Mouse (Mus musculus) neural tube, embryonic 13.5 days (tissue): Measurements from ENCODE around the gene Rtn4ip1. TPM values are rescaled to one million over a fixed set of nuclear protein-coding genes. Genes with fewer than 3 reads are reported as not detected.
A peak's percentile ranks its signal among the peaks of the same experiment; 100 is the strongest.

ENCODE experiments used
- ATAC-seq: fragments of 200-750 bp; cut with Nextera tagmentation; 2 replicates; pipeline ENCODE4 v1.8.0; 2017; ENCODE audit warnings: low read depth, mild to moderate bottlenecking, moderate TSS enrichment, moderate library complexity
- H3K27ac ChIP-seq: fragments of 300-500 bp; sonication (generic); replicated peaks from 2 replicates; pipeline ENCODE4 v1.5.1; 2015; ENCODE audit warnings: moderate library complexity, mild to moderate bottlenecking, inconsistent platforms
- H3K27me3 ChIP-seq: fragments of 300-500 bp; sonication (generic); 2 replicates; pipeline ENCODE4 v1.6.1; 2015; ENCODE audit warnings: mild to moderate bottlenecking, inconsistent platforms
- H3K36me3 ChIP-seq: fragments of 300-500 bp; sonication (generic); 2 replicates; pipeline ENCODE4 v1.6.1; 2015; ENCODE audit warnings: mild to moderate bottlenecking, inconsistent platforms
- H3K4me1 ChIP-seq: fragments of 300-500 bp; sonication (generic); replicated peaks from 2 replicates; pipeline ENCODE4 v1.6.1; 2015; ENCODE audit warnings: inconsistent platforms
- H3K4me2 ChIP-seq: fragments of 300-500 bp; sonication (generic); 2 replicates; pipeline ENCODE4 v1.6.1; 2015; ENCODE audit warnings: inconsistent platforms, mild to moderate bottlenecking, moderate library complexity
- H3K4me3 ChIP-seq: fragments of 300-500 bp; sonication (generic); 2 replicates; pipeline ENCODE4 v1.5.1; 2015; ENCODE audit warnings: mild to moderate bottlenecking, inconsistent platforms
- H3K9ac ChIP-seq: fragments of 300-500 bp; sonication (generic); 2 replicates; pipeline ENCODE4 v1.6.1; 2015; ENCODE audit warnings: moderate library complexity, mild to moderate bottlenecking, inconsistent platforms
- H3K9me3 ChIP-seq: fragments of 300-500 bp; sonication (generic); 2 replicates; pipeline ENCODE4 v1.6.1; 2016; ENCODE audit warnings: inconsistent platforms
- WGBS: fragments of 180-500 bp; shearing (Covaris S2); methylation state at CpG from one replicate; pipeline ENCODE4 v1.1.7; 2015; 5-methylcytosine and 5-hydroxymethylcytosine counted together
- polyA plus RNA-seq: library from polyadenylated mRNA; unstranded; fragments of >200 nt; fragmentation: Nextera tagmentation; extraction: Ambion mirVana; gene quantifications from 2 replicates; pipeline ENCODE4 v1.2.1, GENCODE M21; 2015

Rtn4ip1 gene
- polyA plus RNA-seq, 1 experiment from 2014 or later, result 15.8 TPM

DNA sequence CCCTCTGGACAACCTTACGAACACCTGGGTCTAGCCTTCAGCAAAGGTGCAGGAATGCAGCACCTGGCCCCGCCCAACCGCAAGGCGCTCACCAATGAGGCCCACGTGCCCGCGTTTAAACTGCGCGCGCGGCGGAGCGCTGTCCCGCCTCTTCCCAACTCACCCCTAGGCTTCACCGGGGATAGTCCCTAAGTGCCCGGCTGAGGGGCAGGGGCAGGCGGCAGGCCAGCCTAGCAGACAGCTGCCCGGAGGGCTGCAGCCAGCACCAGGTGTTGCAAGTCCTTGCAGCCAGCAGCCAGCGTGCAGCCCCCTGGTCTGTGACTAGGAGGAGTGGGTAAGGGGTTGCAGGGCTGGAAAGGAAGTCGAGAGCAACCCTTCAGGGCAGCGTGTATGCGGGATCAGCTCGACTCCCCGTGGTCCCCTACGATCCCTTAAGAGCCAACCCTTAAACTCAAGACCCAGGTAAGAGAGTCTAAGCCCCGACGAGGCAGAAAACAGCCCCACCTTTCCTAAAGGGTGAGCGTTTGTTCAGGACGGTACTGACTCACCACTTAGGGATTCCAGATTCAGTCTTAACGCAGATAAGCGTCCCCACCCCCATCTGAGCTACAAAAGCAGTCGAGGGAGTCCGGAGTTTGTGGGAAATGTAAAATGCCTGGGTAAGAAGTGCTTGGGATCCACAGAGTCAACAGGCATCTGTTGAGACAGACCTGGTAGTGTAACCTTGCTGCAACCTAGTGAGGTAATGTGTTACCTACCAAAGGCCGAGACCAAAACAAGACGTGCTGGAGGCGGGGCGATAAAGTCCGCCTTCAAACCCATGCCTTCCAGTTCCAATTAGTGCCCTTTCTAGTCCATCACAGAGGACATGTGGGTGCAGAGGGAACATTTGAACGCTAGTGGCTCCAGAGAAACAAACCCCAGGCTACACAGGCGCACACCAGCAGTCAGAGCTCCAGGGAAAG is 104.4 kb downstream of the Rtn4ip1 start:
- Histone ChIP-seq H3K4me3 (peak overlapping the region; percentile 29), H3K27me3 (peaks cover 80% of the 10 kb centered on the region), H3K4me1 (peaks cover 35% of the 10 kb centered on the region), H3K27ac (no peak overlapping the region), H3K36me3 (no peaks in the 10 kb centered on the region), H3K9me3 (no peaks in the 10 kb centered on the region), H3K9ac (0 out of 2 replicates have a peak overlapping the region, but pooled peaks have one; percentile 38), H3K4me2 (peak overlapping the region; percentile 56)
- WGBS, result 2% methylated on average over 40 of the region's 40 CpGs
- ATAC-seq, result peak; percentile 38; the same call in 1 of the 2 replicates

Other genes starting within 250 kb of the Rtn4ip1 start
- gene Qrsl1, start 62 bp upstream of the Rtn4ip1 start, polyA plus RNA-seq, result 23.0 and 24.1 TPM in 2 replicates
- 0.07 and 0.08 TPM in 2 replicates for gene Crybg1, start 247.0 kb downstream of the Rtn4ip1 start, polyA plus RNA-seq